Mouse (Mus musculus) myocyte (in vitro differentiated cells): ENCODE data around the gene Impg2. TPM values are rescaled to one million over a fixed set of nuclear protein-coding genes. Genes with fewer than 3 reads are reported as not detected.

Source experiments
- H3K27me3 ChIP-seq: one replicate; pipeline ENCODE4 v1.6.1; 2011; ENCODE audit not compliant: control insufficient read depth, insufficient read depth, insufficient read length
- H3K36me3 ChIP-seq: one replicate; pipeline ENCODE4 v1.6.1; 2011; ENCODE audit not compliant: control insufficient read depth, insufficient read depth
- H3K4me2 ChIP-seq: one replicate; pipeline ENCODE4 v1.6.1; 2011; ENCODE audit warnings: low read depth, control low read depth
- H3K4me3 ChIP-seq: one replicate; pipeline ENCODE4 v1.5.1; 2011; ENCODE audit warnings: mild to moderate bottlenecking, control low read depth, moderate library complexity
- H3K79me2 ChIP-seq: one replicate; pipeline ENCODE4 v1.6.1; 2011; ENCODE audit not compliant: control insufficient read depth, insufficient read depth
- H3ac ChIP-seq: one replicate; pipeline ENCODE4 v1.6.1; 2011; ENCODE audit not compliant: control insufficient read depth, insufficient read length
- CEBPB ChIP-seq: IDR thresholded peaks from 2 replicates; pipeline ENCODE4 v1.6.1; 2011; ENCODE audit warnings: mild to moderate bottlenecking, moderate library complexity; ENCODE audit not compliant: poor library complexity, insufficient read depth, severe bottlenecking
- E2F4 ChIP-seq: IDR thresholded peaks from one replicate; pipeline ENCODE4 v1.6.1; 2011; ENCODE audit warnings: mild to moderate bottlenecking, control low read depth, moderate library complexity; ENCODE audit not compliant: insufficient read depth
- MAX ChIP-seq: IDR thresholded peaks from one replicate; pipeline ENCODE4 v1.6.1; 2011; ENCODE audit warnings: low read depth, mild to moderate bottlenecking, control low read depth
- MYOD1 ChIP-seq, 3 experiments: IDR thresholded peaks; one replicate each; pipeline ENCODE4 v1.6.1; 2011; ENCODE audit warnings: control low read depth in 2 of 3, low read depth in 2 of 3, mild to moderate bottlenecking in 2 of 3, moderate library complexity in 1 of 3; ENCODE audit not compliant: insufficient read length in 2 of 3, control insufficient read depth in 1 of 3
- MYOG ChIP-seq, 3 experiments: IDR thresholded peaks; one replicate each; pipeline ENCODE4 v1.6.1; 2011; ENCODE audit warnings: control low read depth in 2 of 3, low read depth in 2 of 3, mild to moderate bottlenecking in 2 of 3; ENCODE audit not compliant: insufficient read length in 2 of 3, control insufficient read depth in 1 of 3, insufficient read depth in 1 of 3
- POLR2A ChIP-seq: IDR thresholded peaks from one replicate; pipeline ENCODE4 v1.6.1; 2011; ENCODE audit warnings: low read depth, mild to moderate bottlenecking, control low read depth, moderate library complexity; ENCODE audit not compliant: insufficient read length
- POLR2AphosphoS2 ChIP-seq: IDR thresholded peaks from one replicate; pipeline ENCODE4 v1.6.1; 2011; ENCODE audit warnings: low read depth, control low read depth; ENCODE audit not compliant: insufficient read length
- REST ChIP-seq: IDR thresholded peaks from one replicate; pipeline ENCODE4 v1.6.1; 2011; ENCODE audit warnings: mild to moderate bottlenecking, control low read depth, moderate library complexity; ENCODE audit not compliant: insufficient read depth, insufficient read length
- SRF ChIP-seq: IDR thresholded peaks from one replicate; pipeline ENCODE4 v1.6.1; 2011; ENCODE audit warnings: low read depth; ENCODE audit not compliant: control insufficient read depth, insufficient read length
- TCF12 ChIP-seq: IDR thresholded peaks from one replicate; pipeline ENCODE4 v1.6.1; 2011; ENCODE audit warnings: mild to moderate bottlenecking, control low read depth; ENCODE audit not compliant: poor library complexity, insufficient read depth, severe bottlenecking
- TCF3 ChIP-seq: IDR thresholded peaks from one replicate; pipeline ENCODE4 v1.6.1; 2011; ENCODE audit warnings: low read depth, control low read depth; ENCODE audit not compliant: insufficient read length
- USF1 ChIP-seq: IDR thresholded peaks from one replicate; pipeline ENCODE4 v1.6.1; 2011; ENCODE audit warnings: low read depth, mild to moderate bottlenecking, control low read depth, moderate library complexity
- polyA plus RNA-seq: library from polyadenylated mRNA; unstranded; fragments of >200 nt; fragmentation: generic; extraction: Trizol; gene quantifications from one replicate; pipeline ENCODE4 v1.2.1, GENCODE M21; 2012; ENCODE audit warnings: missing spikeins

Gene Impg2
- polyA plus RNA-seq, 1 experiment: 0.01 TPM

- no peaks in the 10 kb centered on the region for H3K27me3 ChIP-seq
- H3ac ChIP-seq: no peak overlapping the region
- H3K79me2 ChIP-seq: no peaks in the 10 kb centered on the region
- H3K36me3 ChIP-seq: no peaks in the 10 kb centered on the region
- H3K4me2 ChIP-seq: no peak overlapping the region
- no peak overlapping the region for H3K4me3 ChIP-seq
- TF ChIP-seq POLR2A (no peak), MYOD1 (IDR thresholded peaks at IDR 0.05; ENCODE audit: control insufficient read depth in 1 of 3, insufficient read length in 2 of 3, low read depth in 2 of 3) (no peak), TCF12 (no peak), SRF (no peak), CEBPB (no peak), E2F4 (no peak), TCF3 (no peak), MAX (no peak), REST (no peak), USF1 (no peak), MYOG (IDR thresholded peaks at IDR 0.05; ENCODE audit: control insufficient read depth in 1 of 3, insufficient read depth in 1 of 3, insufficient read length in 2 of 3, low read depth in 2 of 3) (no peak), POLR2AphosphoS2 (no peak)
Measured at GRCm38 (mm10) chr16:56304167-56304566, 100.1 kb downstream of the Impg2 start.

DNA sequence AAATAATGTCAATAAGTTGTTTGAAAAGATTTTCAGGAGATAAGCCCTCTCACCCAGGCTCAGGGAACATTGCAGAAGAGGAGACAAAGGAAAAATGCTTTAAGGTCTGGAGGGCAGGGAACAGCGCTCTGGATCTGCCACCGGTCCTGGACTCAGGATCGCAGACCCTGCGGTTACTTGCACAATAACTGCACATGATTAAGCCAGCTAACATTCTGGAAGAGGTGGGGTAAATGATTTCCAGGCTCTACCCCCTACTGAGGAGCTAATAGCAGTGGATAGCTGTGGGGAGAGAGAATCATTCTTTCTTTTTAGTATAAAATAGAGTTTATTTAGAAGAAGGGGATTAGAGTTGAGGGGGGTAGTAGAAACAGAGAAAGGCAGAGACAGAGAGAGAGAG lies 103.5 kb downstream of the Impg2 start:
- Histone ChIP-seq H3K36me3 (no peaks in the 10 kb centered on the region), H3K4me2 (no peak overlapping the region), H3K27me3 (no peaks in the 10 kb centered on the region), H3K4me3 (no peak overlapping the region), H3K79me2 (no peaks in the 10 kb centered on the region), H3ac (no peak overlapping the region)
- no peak for TF ChIP-seq CEBPB
- TF ChIP-seq MYOG (IDR thresholded peaks at IDR 0.05; ENCODE audit: control insufficient read depth in 1 of 3, insufficient read depth in 1 of 3, insufficient read length in 2 of 3, low read depth in 2 of 3): no peak
- TF ChIP-seq POLR2A: no peak
- TF ChIP-seq POLR2AphosphoS2: no peak
- TF ChIP-seq USF1: no peak
- no peak for TF ChIP-seq SRF
- no peak for TF ChIP-seq TCF3
- no peak for TF ChIP-seq TCF12
- no peak for TF ChIP-seq REST
- no peak for TF ChIP-seq E2F4
- TF ChIP-seq MAX: no peak
- TF ChIP-seq MYOD1 (IDR thresholded peaks at IDR 0.05; ENCODE audit: control insufficient read depth in 1 of 3, insufficient read length in 2 of 3, low read depth in 2 of 3): no peak

- H3K27me3 ChIP-seq: no peaks in the 10 kb centered on the region
Measured at GRCm38 (mm10) chr16:56311291-56311690, 107.2 kb downstream of the Impg2 start.

More at GRCm38 (mm10) chr16:56311291-56311690, 107.2 kb downstream of the Impg2 start:
- no peak overlapping the region for H3ac ChIP-seq
- no peak overlapping the region for H3K4me2 ChIP-seq
- no peak for TF ChIP-seq CEBPB
- no peak for TF ChIP-seq MYOG (IDR thresholded peaks at IDR 0.05; ENCODE audit: control insufficient read depth in 1 of 3, insufficient read depth in 1 of 3, insufficient read length in 2 of 3, low read depth in 2 of 3)
- no peak for TF ChIP-seq MAX
- no peaks in the 10 kb centered on the region for H3K79me2 ChIP-seq
- no peak overlapping the region for H3K4me3 ChIP-seq
- H3K36me3 ChIP-seq: no peaks in the 10 kb centered on the region

Other genes starting within 250 kb of the Impg2 start
- gene Rpl24, start 238.0 kb upstream of the Impg2 start, polyA plus RNA-seq: 1,858 TPM
- gene Zbtb11, start 230.4 kb upstream of the Impg2 start, polyA plus RNA-seq: 5.1 TPM
- 39.1 TPM for gene Pcnp, start 174.6 kb upstream of the Impg2 start, polyA plus RNA-seq
- gene Trmt10c, start 166.5 kb upstream of the Impg2 start, polyA plus RNA-seq: 6.0 TPM
- gene Senp7, start 156.0 kb upstream of the Impg2 start, polyA plus RNA-seq: 4.0 TPM